ENCODE assay signal across 8 mouse cellular contexts in the genomic region with DNA sequence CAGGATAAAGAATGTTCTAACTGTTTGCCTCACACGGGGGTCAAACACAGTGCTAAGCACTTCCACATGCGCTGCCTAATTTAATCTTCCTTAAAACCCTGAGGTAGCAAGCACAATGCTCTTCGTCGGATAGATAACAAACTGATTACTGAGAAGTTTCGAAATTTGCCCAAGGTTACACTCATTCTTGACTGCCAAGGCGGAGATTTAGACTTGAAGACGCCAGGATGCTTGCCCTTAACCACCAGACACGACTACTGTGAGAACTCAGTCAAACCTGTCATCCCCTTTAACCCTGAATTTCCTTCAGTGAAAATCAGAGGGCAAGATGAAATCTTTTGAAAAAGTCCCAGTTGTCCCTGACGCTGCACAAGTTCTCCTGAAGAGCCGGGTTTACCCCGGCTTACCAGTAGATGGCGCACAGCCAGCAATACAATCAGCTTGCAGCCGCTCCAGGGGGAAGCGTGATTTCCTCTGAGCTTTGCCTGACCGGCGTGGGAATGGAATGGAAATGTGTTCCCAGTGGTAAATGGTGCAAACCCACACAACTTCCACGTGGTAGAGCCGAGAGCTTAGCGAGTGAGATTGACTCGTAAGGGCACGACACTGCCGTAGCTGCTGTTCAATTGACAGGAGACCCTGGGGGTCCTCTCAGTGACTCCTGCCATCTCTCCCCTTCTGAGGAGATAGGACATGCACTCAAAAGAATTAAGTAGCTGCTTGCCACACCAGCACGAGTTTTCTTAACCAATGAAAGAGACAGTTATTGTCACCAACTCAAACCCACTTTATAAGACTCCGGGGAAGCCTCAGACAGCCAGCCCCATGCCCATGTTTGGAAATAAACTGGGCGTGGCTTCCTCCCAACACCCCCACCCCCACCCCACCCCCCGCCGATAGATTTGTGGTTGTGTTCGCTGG. TPM values are rescaled to one million over a fixed set of nuclear protein-coding genes. Genes with fewer than 3 reads are reported as not detected.
DNase-seq lines count a peak whose midpoint lies in the region; ATAC-seq and TF ChIP-seq lines count a peak whose summit lies in the region.

No protein-coding gene starts in this region.

- DNase-seq in c-Kit-positive CD71-positive TER-119-negative erythroid progenitor cells, embryonic 14.5 days (ENCODE audit: low read depth): peak; percentile 60
- DNase-seq in heart, postnatal 0 days (ENCODE audit: low spot score): peak; percentile 84
- peak; percentile 88 to 93 for DNase-seq in kidney, postnatal 36 days
- DNase-seq in liver, embryonic 14.5 days (ENCODE audit: low read depth in 3 of 3, low spot score in 3 of 3): peak; percentile 55 to 58 (median 57)
- DNase-seq in stomach, postnatal 0 days (ENCODE audit: low spot score): peak; percentile 87

- H3K4me1 ChIP-seq in E14TG2a.4 (replicated peaks; ENCODE audit: low read depth, low read length): peaks cover 38% of the 10 kb centered on the region
- H3K4me1 ChIP-seq in forebrain, embryonic 12.5 days: peaks cover 28% of the 10 kb centered on the region
- H3K4me1 ChIP-seq in heart, postnatal 0 days (ENCODE audit: control insufficient read depth, insufficient read depth): peaks cover 4% of the 10 kb centered on the region; the same call in 1 of the 2 replicates
- H3K4me1 ChIP-seq in liver, embryonic 14.5 days (replicated peaks; ENCODE audit: control insufficient read depth in 2 of 2, insufficient read depth in 2 of 2, low read length in 1 of 2): peaks cover 4 to 23% of the 10 kb centered on the region in 2 experiments
- H3K4me1 ChIP-seq in neural tube, embryonic 12.5 days: peaks cover 25% of the 10 kb centered on the region
- H3K4me1 ChIP-seq in stomach, postnatal 0 days (replicated peaks; ENCODE audit: control insufficient read depth, insufficient read depth): peaks cover 4% of the 10 kb centered on the region; the same call in 1 of the 2 replicates

- TF ChIP-seq CTCF in E14TG2a.4 (conservative IDR thresholded peaks at IDR 0.05; ENCODE audit: low read length): peak; percentile 96
- TF ChIP-seq CTCF in heart, postnatal 0 days (IDR thresholded peaks at IDR 0.05; ENCODE audit: low read depth): peak; percentile 85
- TF ChIP-seq CTCF in liver, embryonic 14.5 days (IDR thresholded peaks at IDR 0.05; ENCODE audit: low read depth): peak; percentile 94
- TF ChIP-seq CTCF in stomach, postnatal 0 days (IDR thresholded peaks at IDR 0.05; ENCODE audit: low read depth): peak; percentile 92

- no peaks in the 10 kb centered on the region for H3K9me3 ChIP-seq in E14TG2a.4 (ENCODE audit: low read length)
- no peaks in the 10 kb centered on the region for H3K9me3 ChIP-seq in forebrain, embryonic 12.5 days
- no peaks in the 10 kb centered on the region for H3K9me3 ChIP-seq in heart, postnatal 0 days (replicated peaks; ENCODE audit: control insufficient read depth, low read length)
- no peaks in the 10 kb centered on the region for H3K9me3 ChIP-seq in liver, embryonic 14.5 days (ENCODE audit: control insufficient read depth, low read length)
- H3K9me3 ChIP-seq in neural tube, embryonic 12.5 days: no peaks in the 10 kb centered on the region
- H3K9me3 ChIP-seq in stomach, postnatal 0 days (ENCODE audit: control insufficient read depth, low read length): no peaks in the 10 kb centered on the region

- H3K36me3 ChIP-seq in E14TG2a.4 (ENCODE audit: insufficient read depth, low read length): no peaks in the 10 kb centered on the region
- H3K36me3 ChIP-seq in forebrain, embryonic 12.5 days (replicated peaks): no peaks in the 10 kb centered on the region
- H3K36me3 ChIP-seq in heart, postnatal 0 days (replicated peaks; ENCODE audit: control insufficient read depth, insufficient read depth, low read length): no peaks in the 10 kb centered on the region
- H3K36me3 ChIP-seq in liver, embryonic 14.5 days (replicated peaks; ENCODE audit: control insufficient read depth, insufficient read depth, low read depth): no peaks in the 10 kb centered on the region
- H3K36me3 ChIP-seq in neural tube, embryonic 12.5 days: no peaks in the 10 kb centered on the region
- no peaks in the 10 kb centered on the region for H3K36me3 ChIP-seq in stomach, postnatal 0 days (ENCODE audit: control insufficient read depth, insufficient read depth, low read length)

- TF ChIP-seq EP300 in heart, postnatal 0 days (IDR thresholded peaks at IDR 0.05; ENCODE audit: low read depth): no peak; the same call in 1 of the 2 replicates
- no peak for TF ChIP-seq EP300 in liver, embryonic 14.5 days (IDR thresholded peaks at IDR 0.05; ENCODE audit: low read depth)
- no peak for TF ChIP-seq EP300 in stomach, postnatal 0 days (optimal IDR thresholded peaks at IDR 0.05)

- H3K9ac ChIP-seq in forebrain, embryonic 12.5 days: 0 out of 2 replicates have a peak overlapping the region, but pooled peaks have one; percentile 18
- no peak overlapping the region for H3K9ac ChIP-seq in heart, postnatal 0 days (replicated peaks; ENCODE audit: low read depth, low read length)
- H3K9ac ChIP-seq in liver, embryonic 14.5 days (replicated peaks): no peak overlapping the region
- 0 out of 2 replicates have a peak overlapping the region, but pooled peaks have one; percentile 9 for H3K9ac ChIP-seq in neural tube, embryonic 12.5 days
- H3K9ac ChIP-seq in stomach, postnatal 0 days (ENCODE audit: low read length): peak overlapping the region; percentile 41; the same call in 1 of the 2 replicates

- WGBS in forebrain, embryonic 12.5 days: 14% methylated on average over 28 of the region's 28 CpGs
- WGBS in heart, postnatal 0 days: 6% methylated on average over 28 of the region's 28 CpGs
- 7% methylated on average over 28 of the region's 28 CpGs for WGBS in liver, embryonic 14.5 days (ENCODE audit: insufficient replicate concordance)
- 15% methylated on average over 28 of the region's 28 CpGs for WGBS in neural tube, embryonic 12.5 days
- WGBS in stomach, postnatal 0 days: 7% methylated on average over 28 of the region's 28 CpGs

- H3K27ac ChIP-seq in forebrain, embryonic 12.5 days: no peak overlapping the region
- no peak overlapping the region for H3K27ac ChIP-seq in heart, postnatal 0 days (ENCODE audit: low read depth)
- H3K27ac ChIP-seq in liver, embryonic 14.5 days: no peak overlapping the region
- no peak overlapping the region for H3K27ac ChIP-seq in neural tube, embryonic 12.5 days
- H3K27ac ChIP-seq in stomach, postnatal 0 days (replicated peaks): peak overlapping the region; percentile 67; the same call in 1 of the 2 replicates

- ATAC-seq in forebrain, embryonic 12.5 days (ENCODE audit: low FRiP score): peak; percentile 72
- ATAC-seq in heart, postnatal 0 days (ENCODE audit: insufficient read depth, low read depth): peak; percentile 81
- peak; percentile 61 for ATAC-seq in liver, embryonic 14.5 days (ENCODE audit: insufficient read depth)
- peak; percentile 65 for ATAC-seq in neural tube, embryonic 12.5 days (ENCODE audit: low FRiP score, low read depth)
- no peak; the same call in none of the 2 replicates for ATAC-seq in stomach, postnatal 0 days (ENCODE audit: low FRiP score, low TSS enrichment)

- peaks cover 42% of the 10 kb centered on the region for H3K27me3 ChIP-seq in E14TG2a.4 (ENCODE audit: insufficient read depth, low read length)
- peaks cover 39% of the 10 kb centered on the region for H3K27me3 ChIP-seq in forebrain, embryonic 12.5 days
- peaks cover 9% of the 10 kb centered on the region for H3K27me3 ChIP-seq in heart, postnatal 0 days (ENCODE audit: control insufficient read depth, insufficient read depth, low read length)
- H3K27me3 ChIP-seq in liver, embryonic 14.5 days (ENCODE audit: control insufficient read depth, insufficient read depth, low read length): peaks cover 22% of the 10 kb centered on the region
- H3K27me3 ChIP-seq in neural tube, embryonic 12.5 days (replicated peaks): no peaks in the 10 kb centered on the region
- no peaks in the 10 kb centered on the region for H3K27me3 ChIP-seq in stomach, postnatal 0 days (ENCODE audit: control insufficient read depth, insufficient read depth, low read length)

- peak overlapping the region; percentile 66 for H3K4me2 ChIP-seq in forebrain, embryonic 12.5 days
- peak overlapping the region; percentile 84 for H3K4me2 ChIP-seq in heart, postnatal 0 days (ENCODE audit: low read depth, low read length)
- H3K4me2 ChIP-seq in liver, embryonic 14.5 days (ENCODE audit: low read depth): peak overlapping the region; percentile 60
- peak overlapping the region; percentile 71 for H3K4me2 ChIP-seq in neural tube, embryonic 12.5 days (replicated peaks)
- H3K4me2 ChIP-seq in stomach, postnatal 0 days (replicated peaks; ENCODE audit: low read depth): peak overlapping the region; percentile 79

- peak overlapping the region; percentile 71 for H3K4me3 ChIP-seq in E14TG2a.4 (replicated peaks; ENCODE audit: low read length)
- H3K4me3 ChIP-seq in forebrain, embryonic 12.5 days (replicated peaks): peak overlapping the region; percentile 33
- H3K4me3 ChIP-seq in heart, postnatal 0 days (ENCODE audit: low read depth, low read length): peak overlapping the region; percentile 45
- H3K4me3 ChIP-seq in liver, embryonic 14.5 days (ENCODE audit: insufficient read depth in 1 of 2, low read depth in 2 of 2, low read length in 2 of 2): peak overlapping the region; percentile 18 to 52
- H3K4me3 ChIP-seq in neural tube, embryonic 12.5 days: peak overlapping the region; percentile 24
- H3K4me3 ChIP-seq in stomach, postnatal 0 days (ENCODE audit: low read depth, low read length): peak overlapping the region; percentile 29

RNA-seq across cellular contexts. Expression of a gene that starts 38.3 kb away (rescaled TPM):
- 107 and 110 TPM in 2 replicates for polyA plus RNA-seq in forebrain, embryonic 12.5 days (2016; fragmentation: Nextera tagmentation; extraction: Ambion mirVana)
- 6.1 and 11.0 TPM in 2 replicates for total RNA-seq in heart, postnatal 0 days (2014; rRNA removed; ENCODE audit: low replicate concordance)
- 4.9 and 6.0 TPM in 2 replicates for polyA plus RNA-seq in heart, postnatal 0 days (2015; fragmentation: Nextera tagmentation; extraction: Ambion mirVana)
- 2.1 and 2.5 TPM in 2 replicates for polyA plus RNA-seq in liver, embryonic 14.5 days (2012; rRNA removed)
- 3.5 and 4.7 TPM in 2 replicates for polyA plus RNA-seq in liver, embryonic 14.5 days (2014; fragmentation: Nextera tagmentation; extraction: Ambion mirVana)
- 132 and 151 TPM in 2 replicates for polyA plus RNA-seq in neural tube, embryonic 12.5 days (2016; fragmentation: Nextera tagmentation; extraction: Ambion mirVana)
- 30.0 and 30.7 TPM in 2 replicates for polyA plus RNA-seq in stomach, postnatal 0 days (2015; fragmentation: Nextera tagmentation; extraction: Ambion mirVana)

Comparison
In these comparisons a context has a peak if more than half of its experiments do, and no peak if none do; other contexts are left out.
1. H3K9ac ChIP-seq: peak in forebrain, embryonic 12.5 days (single experiment), neural tube, embryonic 12.5 days (single experiment) and stomach, postnatal 0 days (single experiment); none in heart, postnatal 0 days (single experiment) and liver, embryonic 14.5 days (single experiment).
2. Peak in every context shown above with its lines, with median percentiles within 50 percentile points of each other: H3K4me3 ChIP-seq, CTCF ChIP-seq, DNase-seq and H3K4me2 ChIP-seq.